Comparison of ENCODE assay signal across 15 mouse cellular contexts in the genomic region with DNA sequence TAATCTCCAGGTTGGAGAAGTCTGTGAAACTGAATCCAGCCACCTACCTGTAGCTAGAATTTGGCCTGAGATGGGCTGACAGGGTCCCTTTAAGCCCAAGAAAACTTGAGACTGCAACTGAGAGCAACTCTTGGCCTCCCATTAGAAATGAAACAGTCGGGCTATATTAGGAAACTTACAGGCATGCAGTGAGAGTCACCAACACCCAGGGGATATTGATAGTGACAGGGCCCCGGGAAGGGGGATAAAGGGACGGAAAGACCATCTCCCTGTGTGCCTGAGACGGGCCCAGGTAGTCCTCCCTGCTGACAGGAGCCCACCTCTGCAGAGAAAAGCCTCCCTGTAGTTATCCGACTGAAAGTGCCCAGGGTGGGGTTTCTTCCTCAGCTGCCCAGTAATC. TPM values are rescaled to one million over a fixed set of nuclear protein-coding genes. Genes with fewer than 3 reads are reported as not detected.
"Had no signal": no experiment of that assay in that cellular context is flagged by ENCODE, and none has a peak within 500 bp of the region (broad histone marks: within the 10 kb centered on the region; RNA-seq: fewer than 3 reads in every experiment).

No protein-coding gene starts in this region.

- H3K4me1 ChIP-seq: limb, embryonic 13.5 days; midbrain, embryonic 12.5 days had no signal

- DNase-seq: kidney, postnatal 10 days; kidney, postnatal 4 days; left cerebral cortex, postnatal 4 days; lung, adult 18-20 months; spleen, adult 18-20 months; thymus, adult 2 months; thymus, postnatal 25 days had no signal

- H3K4me2 ChIP-seq: limb, embryonic 13.5 days; midbrain, embryonic 12.5 days; neural tube, embryonic 15.5 days had no signal

- H3K9me3 ChIP-seq: limb, embryonic 13.5 days; midbrain, embryonic 12.5 days; neural tube, embryonic 15.5 days had no signal

- H3K27ac ChIP-seq: layer of hippocampus, adult 2 months; limb, embryonic 13.5 days; liver, embryonic 14.5 days; midbrain, embryonic 12.5 days; neural tube, embryonic 15.5 days had no signal

- H3K4me3 ChIP-seq: layer of hippocampus, adult 2 months; limb, embryonic 13.5 days; midbrain, embryonic 12.5 days; myocyte; neural tube, embryonic 15.5 days had no signal

- H3K9ac ChIP-seq: limb, embryonic 13.5 days; liver, embryonic 14.5 days; midbrain, embryonic 12.5 days; neural tube, embryonic 15.5 days had no signal

- H3K36me3 ChIP-seq: limb, embryonic 13.5 days; midbrain, embryonic 12.5 days; neural tube, embryonic 15.5 days had no signal

RNA-seq across cellular contexts. Expression of a gene that starts 18.4 kb away (rescaled TPM):
- total RNA-seq: megakaryocyte-erythroid progenitor cell, adult 5-6 weeks had no signal

RNA-seq across cellular contexts. Expression of a gene that starts 58.9 kb away (rescaled TPM):
- total RNA-seq: liver, adult 2 months; megakaryocyte-erythroid progenitor cell, adult 5-6 weeks had no signal
- polyA plus RNA-seq: liver, adult 2 months had no signal
